Mouse (Mus musculus) CH12.LX (cell line): ENCODE measurements around the gene Ccdc141.

Source experiments
- CTCF ChIP-seq, 2 experiments: IDR thresholded peaks in 1 of 2; conservative IDR thresholded peaks in 1 of 2; 2 replicates each; pipeline ENCODE4 v1.5.1; 2011 to 2012; ENCODE audit warnings: low read depth in 2 of 2, low read length in 2 of 2, improper control_type of control experiment in 1 of 2, inconsistent platforms in 1 of 2, mild to moderate bottlenecking in 1 of 2, moderate library complexity in 1 of 2
- EP300 ChIP-seq: IDR thresholded peaks from 2 replicates; pipeline ENCODE4 v1.6.1; 2011; ENCODE audit warnings: low read length, improper control_type of control experiment
- ETS1 ChIP-seq: conservative IDR thresholded peaks from 2 replicates; pipeline ENCODE4 v1.6.1; 2012; ENCODE audit warnings: low read depth, mild to moderate bottlenecking, inconsistent platforms, low read length, improper control_type of control experiment, moderate library complexity
- MAX ChIP-seq: IDR thresholded peaks from 2 replicates; pipeline ENCODE4 v1.6.1; 2011; ENCODE audit warnings: low read length, improper control_type of control experiment
- USF2 ChIP-seq: conservative IDR thresholded peaks from 2 replicates; pipeline ENCODE4 v1.6.1; 2011; ENCODE audit warnings: low read depth, low read length, improper control_type of control experiment

GRCm38 (mm10) chr2:77149576-77149975 is 20.9 kb downstream of the Ccdc141 start:
- TF ChIP-seq USF2 (no peak), CTCF (conservative IDR thresholded peaks at IDR 0.05 in 1 of 2, IDR thresholded peaks at IDR 0.05 in 1 of 2; ENCODE audit: low read depth in 2 of 2, low read length in 2 of 2) (no peak), ETS1 (no peak), EP300 (no peak), MAX (no peak)
